Mouse (Mus musculus): Measurements from ENCODE around the gene Igll1. TPM values are rescaled to one million over a fixed set of nuclear protein-coding genes. Genes with fewer than 3 reads are reported as not detected.
"Not testable (repeated sequence)": the region's sequence is repeated elsewhere in the genome, so short reads cannot be mapped to it uniquely, and the experiment has no call there.

Igll1 gene
- not detected for total RNA-seq (2021)
- long read RNA-seq, experiment 1, partial matches to known transcripts, result 0 of 1 reads
- long read RNA-seq, experiment 1, other reads (novel, unspliced or antisense), result 0 of 1 reads
- long read RNA-seq, experiment 2, result 0 reads

- DNase-seq, result no peak
Observed at GRCm38 (mm10) chr16:16863978-16864377, at the start of gene Igll1. Gene Igll1, minus strand, starts transcription at chr16:16863985.

GRCm38 (mm10) chr16:16913440-16913839 is 49.7 kb upstream of the Igll1 start:
- DNase-seq, result no peak

- peak; percentile 72 for DNase-seq
Observed at GRCm38 (mm10) chr16:16911641-16912597, 48.1 kb upstream of the Igll1 start.

- peak; percentile 71 for DNase-seq
Observed at GRCm38 (mm10) chr16:16907799-16908198, 44.0 kb upstream of the Igll1 start.

- DNase-seq, result no peak
Observed at GRCm38 (mm10) chr16:16903188-16903587, 39.4 kb upstream of the Igll1 start.

GRCm38 (mm10) chr16:16902329-16902728 is 38.5 kb upstream of the Igll1 start:
- no peak for DNase-seq

GRCm38 (mm10) chr16:16897056-16897584 is 33.3 kb upstream of the Igll1 start:
- DNase-seq, result no peak

- DNase-seq, result peak; percentile 91
Observed at GRCm38 (mm10) chr16:16896382-16897055, 32.7 kb upstream of the Igll1 start, which contains the start of gene Ppm1f. Gene Ppm1f, plus strand, starts transcription at chr16:16896469.

- no peak for DNase-seq
Observed at GRCm38 (mm10) chr16:16896015-16896381, 32.2 kb upstream of the Igll1 start.

- DNase-seq, result no peak
Observed at GRCm38 (mm10) chr16:16892366-16892765, 28.6 kb upstream of the Igll1 start.

- no peak for DNase-seq
Observed at GRCm38 (mm10) chr16:16888341-16888740, 24.6 kb upstream of the Igll1 start.

GRCm38 (mm10) chr16:16879025-16879424 is 15.2 kb upstream of the Igll1 start:
- DNase-seq, result no peak

- DNase-seq, result peak; percentile 87
Observed at GRCm38 (mm10) chr16:16870617-16871331, 7.0 kb upstream of the Igll1 start, which contains the start of the genes Top3b and Vpreb1. Gene Top3b, plus strand, starts transcription at chr16:16870736. Gene Vpreb1, minus strand, starts transcription at chr16:16870843.

GRCm38 (mm10) chr16:16870241-16870616 is 6.4 kb upstream of the Igll1 start:
- no peak for DNase-seq

GRCm38 (mm10) chr16:16865696-16866561 is 2.1 kb upstream of the Igll1 start:
- DNase-seq, result peak; percentile 23

GRCm38 (mm10) chr16:16865217-16865616 is 1.4 kb upstream of the Igll1 start:
- no peak for DNase-seq

GRCm38 (mm10) chr16:16862288-16862687 is 1.5 kb downstream of the Igll1 start:
- DNase-seq, result no peak

- no peak for DNase-seq
Observed at GRCm38 (mm10) chr16:16856731-16857476, 6.9 kb downstream of the Igll1 start.

GRCm38 (mm10) chr16:16856054-16856453 is 7.7 kb downstream of the Igll1 start:
- DNase-seq, result not testable (repeated sequence)

- no peak for DNase-seq
Observed at GRCm38 (mm10) chr16:16855541-16855940, 8.2 kb downstream of the Igll1 start.
